Mouse (Mus musculus): ENCODE results near the gene Metrn. TPM values are rescaled to one million over a fixed set of nuclear protein-coding genes. Genes with fewer than 3 reads are reported as not detected.
A peak's percentile ranks its signal among the peaks of the same experiment; 100 is the strongest.

Gene Metrn
- polyA plus RNA-seq, 1 experiment from 2014 or later = 31.7 TPM

DNA sequence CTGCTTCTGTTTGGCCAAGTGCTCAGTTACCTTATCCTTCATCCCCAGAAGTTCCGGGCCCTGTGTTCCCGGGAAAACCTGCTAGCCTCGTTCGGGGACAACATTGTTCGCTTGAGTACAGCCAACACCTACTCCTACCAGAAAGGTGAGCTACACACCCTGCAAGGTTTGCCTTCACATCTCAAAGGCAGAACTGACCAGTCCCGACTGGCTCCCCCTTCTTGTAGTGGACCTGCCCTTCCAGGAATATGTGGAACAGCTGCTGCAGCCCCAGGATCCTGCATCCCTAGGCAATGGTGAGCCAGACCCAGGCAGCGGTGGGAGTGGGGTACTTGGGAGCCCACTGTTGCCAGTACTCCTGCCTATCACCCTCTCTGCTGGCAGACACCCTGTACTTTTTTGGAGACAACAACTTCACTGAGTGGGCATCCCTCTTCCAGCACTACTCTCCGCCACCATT lies 32.7 kb upstream of the Metrn start:
- ATAC-seq = no peak
- Histone ChIP-seq H3K27me3 (replicated peaks) (no peaks in the 10 kb centered on the region), H3K4me3 (peak overlapping the region; percentile 70), H3K36me3 (peaks cover 61% of the 10 kb centered on the region), H3K9me3 (replicated peaks) (no peaks in the 10 kb centered on the region), H3K4me1 (peaks cover 77% of the 10 kb centered on the region), H3K4me2 (peak overlapping the region; percentile 89), H3K9ac (peak overlapping the region; percentile 79), H3K27ac (peak overlapping the region; percentile 83)
- WGBS (ENCODE audit: insufficient replicate concordance) = 32% methylated on average over 8 of the region's 8 CpGs

DNA sequence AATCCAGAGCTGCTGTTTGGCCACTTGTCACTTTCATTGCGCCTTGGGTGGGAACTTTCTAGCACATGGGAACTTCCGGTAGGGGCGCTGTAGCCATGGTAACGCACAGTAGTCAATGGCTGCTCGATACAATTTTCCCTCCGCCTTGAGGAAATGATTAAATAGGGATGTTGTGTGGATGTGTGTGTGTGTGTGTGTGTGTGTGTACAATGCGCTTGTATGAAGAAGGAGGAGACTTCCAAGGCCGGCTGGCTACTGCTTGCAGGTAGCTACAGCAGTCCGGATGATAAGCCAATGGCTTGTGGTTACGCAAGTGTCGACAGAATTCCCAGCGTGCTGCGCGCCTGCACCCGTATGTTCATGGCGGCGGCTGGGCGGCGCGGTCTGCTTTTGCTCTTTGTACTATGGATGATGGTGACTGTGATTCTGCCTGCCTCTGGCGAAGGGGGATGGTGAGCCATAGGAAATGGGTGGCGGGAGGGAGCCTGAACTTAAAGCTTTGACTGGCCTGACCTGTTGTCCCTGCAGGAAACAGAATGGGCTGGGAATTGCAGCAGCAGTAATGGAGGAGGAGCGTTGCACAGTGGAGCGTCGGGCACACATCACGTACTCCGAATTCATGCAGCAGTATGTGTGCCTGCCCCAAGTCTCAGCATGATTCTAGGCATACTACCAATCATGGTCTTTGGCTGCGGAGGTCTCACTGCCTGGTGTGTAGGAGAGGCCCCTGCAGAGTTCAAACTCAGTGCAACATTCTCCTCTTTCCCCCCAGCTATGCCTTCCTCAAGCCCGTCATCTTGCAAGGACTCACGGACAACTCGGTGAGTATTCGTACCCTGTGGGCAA lies 32.0 kb upstream of the Metrn start, which contains the start of gene Jmjd8:
Jmjd8 (plus strand) TSS at position 156 of the 846 bp plus-strand sequence.
- H3K4me3 ChIP-seq = peak within 1 kb of the TSS; percentile 70
- H3K9ac ChIP-seq = peak within 1 kb of the TSS; percentile 79
- H3K4me2 ChIP-seq = peak within 1 kb of the TSS; percentile 89
- no peaks in the 10 kb centered on the region for H3K27me3 ChIP-seq (replicated peaks)
- peak within 1 kb of the TSS; percentile 83 for H3K27ac ChIP-seq
- peaks cover 77% of the 10 kb centered on the region for H3K4me1 ChIP-seq
- H3K9me3 ChIP-seq (replicated peaks) = no peaks in the 10 kb centered on the region
- H3K36me3 ChIP-seq = peaks cover 57% of the 10 kb centered on the region
- 2% methylated on average over 32 of the region's 32 CpGs for WGBS (ENCODE audit: insufficient replicate concordance)
- peak; percentile 31 for ATAC-seq

DNA sequence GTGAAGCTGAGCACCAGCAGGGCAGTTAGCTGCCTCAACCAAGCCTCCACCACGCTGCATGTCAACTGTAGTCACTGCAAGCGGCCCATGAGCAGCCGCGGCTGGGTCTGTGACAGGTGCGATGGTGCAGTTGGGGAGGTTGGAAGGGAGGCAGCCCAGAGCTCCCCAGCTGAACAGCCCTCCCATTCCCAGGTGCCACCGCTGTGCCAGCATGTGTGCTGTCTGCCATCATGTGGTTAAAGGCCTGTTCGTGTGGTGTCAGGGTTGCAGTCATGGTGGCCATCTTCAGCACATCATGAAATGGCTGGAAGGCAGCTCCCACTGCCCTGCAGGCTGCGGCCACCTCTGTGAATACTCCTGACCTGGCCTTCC lies 31.3 kb upstream of the Metrn start:
- peaks cover 73% of the 10 kb centered on the region for H3K4me1 ChIP-seq
- ATAC-seq = no peak

DNA sequence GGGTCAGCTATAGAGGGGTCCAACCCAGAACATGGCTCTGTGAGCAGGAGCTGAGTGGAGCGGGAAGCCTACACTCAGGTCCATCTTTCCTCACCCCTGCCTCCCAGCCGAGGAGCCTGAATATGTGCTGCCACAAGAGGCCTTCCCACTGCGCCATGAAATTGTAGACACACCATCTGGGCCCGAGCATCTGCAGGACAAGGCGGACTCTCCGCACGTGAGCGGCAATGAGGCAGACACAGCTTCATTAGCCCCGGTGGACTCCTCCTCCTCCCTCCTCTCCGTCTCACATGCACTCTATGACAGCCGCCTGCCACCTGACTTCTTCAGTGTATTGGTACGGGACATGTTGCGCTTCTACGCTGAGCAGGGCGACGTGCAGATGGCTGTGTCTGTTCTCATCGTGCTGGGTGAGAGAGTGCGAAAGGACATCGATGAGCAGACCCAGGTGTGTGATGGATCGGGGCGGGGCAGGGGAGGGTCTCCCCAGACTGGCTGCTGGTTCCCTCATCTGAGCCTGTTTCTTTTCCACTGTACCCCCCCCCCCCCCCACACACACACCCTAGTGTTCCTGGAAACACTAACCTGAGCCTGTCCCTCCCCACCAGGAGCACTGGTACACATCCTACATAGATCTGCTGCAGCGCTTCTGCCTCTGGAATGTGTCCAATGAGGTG lies 30.7 kb upstream of the Metrn start:
- 84% methylated on average over 22 of the region's 22 CpGs for WGBS (ENCODE audit: insufficient replicate concordance)
- no peak overlapping the region for H3K9ac ChIP-seq
- peak overlapping the region; percentile 83 for H3K27ac ChIP-seq
- H3K36me3 ChIP-seq = peaks cover 57% of the 10 kb centered on the region
- no peak overlapping the region for H3K4me3 ChIP-seq
- H3K9me3 ChIP-seq (replicated peaks) = no peaks in the 10 kb centered on the region
- H3K27me3 ChIP-seq (replicated peaks) = peaks cover under 1% of the 10 kb centered on the region; the same call in 1 of the 2 replicates
- peak overlapping the region; percentile 89 for H3K4me2 ChIP-seq
- ATAC-seq = no peak
- peaks cover 76% of the 10 kb centered on the region for H3K4me1 ChIP-seq

More for the DNA sequence above, 31.3 kb upstream of the Metrn start:
- no peaks in the 10 kb centered on the region for H3K9me3 ChIP-seq (replicated peaks)
- WGBS (ENCODE audit: insufficient replicate concordance) = 71% methylated on average over 8 of the region's 8 CpGs
- peaks cover 57% of the 10 kb centered on the region for H3K36me3 ChIP-seq
- H3K4me2 ChIP-seq = peak overlapping the region; percentile 89
- peak overlapping the region; percentile 70 for H3K4me3 ChIP-seq
- H3K9ac ChIP-seq = peak overlapping the region; percentile 79
- peak overlapping the region; percentile 83 for H3K27ac ChIP-seq
- H3K27me3 ChIP-seq (replicated peaks) = no peaks in the 10 kb centered on the region

DNA sequence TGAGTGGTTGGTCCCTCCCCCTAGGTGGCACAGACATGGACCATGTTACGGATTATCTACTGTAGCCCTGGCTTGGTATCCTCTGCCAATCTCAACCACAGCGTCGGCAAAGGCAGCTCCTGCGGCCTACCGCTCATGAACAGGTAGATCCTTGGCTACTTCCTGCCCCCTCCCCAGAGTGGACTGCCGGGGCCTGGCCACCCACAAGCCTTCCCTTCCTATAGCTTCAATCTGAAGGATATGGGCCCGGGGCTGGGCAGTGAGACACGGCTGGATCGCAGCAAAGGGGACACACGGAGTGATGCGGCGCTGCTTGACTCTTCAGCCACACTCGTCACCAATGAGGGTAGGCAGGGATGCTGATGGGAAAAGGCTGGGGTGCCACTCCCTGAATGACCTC lies 30.1 kb upstream of the Metrn start:
- no peak overlapping the region for H3K9ac ChIP-seq
- H3K4me1 ChIP-seq = peaks cover 74% of the 10 kb centered on the region
- H3K4me3 ChIP-seq = no peak overlapping the region
- H3K4me2 ChIP-seq = no peak overlapping the region
- no peaks in the 10 kb centered on the region for H3K9me3 ChIP-seq (replicated peaks)
- WGBS (ENCODE audit: insufficient replicate concordance) = 90% methylated on average over 13 of the region's 13 CpGs
- ATAC-seq = no peak
- peaks cover 7% of the 10 kb centered on the region; the same call in 1 of the 2 replicates for H3K27me3 ChIP-seq (replicated peaks)
- no peak overlapping the region for H3K27ac ChIP-seq
- peaks cover 57% of the 10 kb centered on the region for H3K36me3 ChIP-seq

DNA sequence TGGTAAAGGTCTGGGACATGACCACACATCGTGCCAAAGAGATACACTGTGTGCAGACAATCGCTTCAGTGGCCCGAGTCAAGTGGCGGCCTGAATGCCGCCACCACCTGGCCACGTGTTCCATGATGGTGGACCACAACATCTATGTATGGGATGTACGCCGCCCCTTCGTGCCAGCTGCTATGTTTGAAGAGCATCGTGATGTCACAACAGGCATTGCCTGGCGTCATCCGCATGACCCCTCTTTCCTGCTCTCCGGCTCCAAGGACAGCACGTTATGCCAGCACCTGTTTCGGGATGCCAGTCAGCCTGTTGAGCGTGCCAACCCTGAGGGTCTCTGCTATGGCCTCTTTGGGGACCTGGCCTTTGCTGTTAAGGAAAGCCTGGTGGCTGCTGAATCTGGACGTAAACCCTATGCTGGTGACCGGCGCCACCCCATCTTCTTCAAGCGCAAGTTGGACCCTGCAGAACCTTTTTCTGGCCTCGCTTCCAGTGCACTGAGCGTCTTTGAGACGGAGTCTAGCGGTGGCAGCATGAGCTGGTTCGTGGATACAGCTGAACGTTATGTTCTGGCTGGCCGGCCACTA lies 29.1 kb upstream of the Metrn start:
- Histone ChIP-seq H3K9me3 (replicated peaks) (no peaks in the 10 kb centered on the region), H3K9ac (no peak overlapping the region), H3K4me1 (peaks cover 65% of the 10 kb centered on the region), H3K27me3 (replicated peaks) (peaks cover 17% of the 10 kb centered on the region), H3K4me2 (no peak overlapping the region), H3K27ac (no peak overlapping the region), H3K4me3 (no peak overlapping the region), H3K36me3 (peaks cover 49% of the 10 kb centered on the region)
- 91% methylated on average over 27 of the region's 27 CpGs for WGBS (ENCODE audit: insufficient replicate concordance)
- ATAC-seq = no peak

DNA sequence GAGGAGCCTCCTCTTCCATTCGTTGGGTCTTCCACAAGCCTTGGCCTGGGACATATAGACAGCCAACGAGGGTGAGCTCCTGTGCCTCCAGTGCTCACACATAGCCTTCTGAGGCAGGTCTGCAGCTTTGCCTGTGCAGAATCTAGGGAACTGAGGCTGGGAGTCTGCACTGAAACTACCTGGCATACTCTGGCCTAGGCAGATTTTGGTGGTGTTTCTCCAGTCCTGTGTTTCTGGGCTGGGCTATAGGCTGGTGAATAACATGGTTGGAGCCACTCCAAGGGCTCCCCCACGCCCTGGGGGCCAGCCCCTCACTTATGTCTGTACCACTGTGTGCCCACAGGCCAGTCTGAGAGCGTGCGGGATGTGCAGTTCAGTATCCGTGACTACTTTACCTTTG lies 28.4 kb upstream of the Metrn start:
- Histone ChIP-seq H3K4me2 (peak overlapping the region; percentile 87), H3K9me3 (replicated peaks) (no peaks in the 10 kb centered on the region), H3K36me3 (peaks cover 41% of the 10 kb centered on the region), H3K4me1 (peaks cover 57% of the 10 kb centered on the region), H3K27ac (no peak overlapping the region), H3K27me3 (replicated peaks) (peaks cover 23% of the 10 kb centered on the region), H3K9ac (peak overlapping the region; percentile 76), H3K4me3 (peak overlapping the region; percentile 73)
- no peak for ATAC-seq
- WGBS (ENCODE audit: insufficient replicate concordance) = 83% methylated on average over 6 of the region's 6 CpGs

DNA sequence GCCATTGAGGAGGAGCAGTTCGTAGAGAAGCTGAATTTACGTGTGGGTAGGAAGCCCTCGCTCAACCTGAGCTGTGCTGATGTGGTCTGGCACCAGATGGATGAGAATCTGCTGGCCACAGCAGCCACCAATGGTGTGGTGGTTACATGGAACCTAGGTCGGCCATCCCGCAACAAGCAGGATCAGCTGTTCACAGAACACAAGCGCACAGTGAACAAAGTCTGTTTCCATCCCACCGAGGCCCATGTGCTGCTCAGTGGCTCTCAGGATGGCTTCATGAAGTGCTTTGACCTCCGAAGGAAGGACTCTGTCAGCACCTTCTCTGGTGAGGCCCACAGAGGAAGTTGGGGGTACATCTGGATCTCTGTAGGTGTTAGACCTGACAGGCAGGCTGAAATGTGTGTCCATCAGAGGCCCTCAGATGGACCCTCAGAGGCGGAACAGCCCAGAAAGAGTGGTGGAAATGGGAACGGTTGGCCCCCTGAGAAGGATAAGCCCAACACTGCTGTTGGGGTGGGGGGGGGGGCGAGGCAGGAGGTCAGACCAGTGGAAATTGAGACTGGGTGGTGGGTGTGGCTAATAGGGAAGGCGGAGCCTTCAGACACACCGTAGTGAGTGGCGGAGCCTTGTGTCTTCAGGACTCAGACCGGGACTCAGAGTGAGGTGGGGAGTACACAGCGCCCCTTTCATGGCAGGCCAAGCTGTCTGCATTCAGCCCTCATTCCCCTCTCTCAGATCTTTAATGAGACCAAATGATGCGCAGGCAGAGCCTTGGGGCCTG lies 27.6 kb upstream of the Metrn start:
- ATAC-seq = no peak; the same call in 1 of the 2 replicates
- H3K36me3 ChIP-seq = peaks cover 34% of the 10 kb centered on the region
- peaks cover 31% of the 10 kb centered on the region for H3K27me3 ChIP-seq (replicated peaks)
- H3K4me1 ChIP-seq = peaks cover 52% of the 10 kb centered on the region
- H3K4me3 ChIP-seq = peak overlapping the region; percentile 73
- peak overlapping the region; percentile 76 for H3K9ac ChIP-seq
- no peaks in the 10 kb centered on the region for H3K9me3 ChIP-seq (replicated peaks)
- 54% methylated on average over 16 of the region's 17 CpGs for WGBS (ENCODE audit: insufficient replicate concordance)
- peak overlapping the region; percentile 87 for H3K4me2 ChIP-seq
- H3K27ac ChIP-seq = peak overlapping the region; percentile 80

DNA sequence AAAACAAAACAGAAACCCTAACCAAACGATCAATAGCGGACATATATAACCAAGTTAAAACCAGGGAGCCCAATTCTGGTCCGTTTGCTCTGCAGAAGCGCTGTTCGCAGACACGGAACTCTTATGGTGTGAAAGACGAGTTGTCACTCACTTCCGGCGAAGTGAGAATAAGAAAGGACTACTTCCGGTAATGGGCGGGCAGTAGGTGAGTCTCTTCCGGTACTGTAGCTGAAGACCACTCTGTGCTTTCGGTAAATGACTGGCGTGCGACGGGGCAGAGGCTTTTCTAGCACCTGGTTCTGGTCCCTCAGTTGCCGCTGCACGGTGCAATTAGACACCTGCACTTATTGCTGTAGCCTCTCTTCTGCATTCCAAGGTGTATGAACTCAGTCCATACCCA lies 26.5 kb upstream of the Metrn start, which contains the start of gene Wdr24:
Wdr24 (plus strand) TSS at position 176 of the 400 bp plus-strand sequence.
- peak within 1 kb of the TSS; percentile 87 for H3K4me2 ChIP-seq
- peak within 1 kb of the TSS; percentile 80 for H3K27ac ChIP-seq
- H3K36me3 ChIP-seq = peaks cover 33% of the 10 kb centered on the region
- peak; percentile 73; the same call in 1 of the 2 replicates for ATAC-seq
- peak within 1 kb of the TSS; percentile 73 for H3K4me3 ChIP-seq
- H3K9ac ChIP-seq = peak within 1 kb of the TSS; percentile 76
- WGBS (ENCODE audit: insufficient replicate concordance) = 1% methylated on average over 18 of the region's 18 CpGs
- H3K9me3 ChIP-seq (replicated peaks) = no peaks in the 10 kb centered on the region
- peaks cover 42% of the 10 kb centered on the region for H3K27me3 ChIP-seq (replicated peaks)
- H3K4me1 ChIP-seq = peaks cover 49% of the 10 kb centered on the region

DNA sequence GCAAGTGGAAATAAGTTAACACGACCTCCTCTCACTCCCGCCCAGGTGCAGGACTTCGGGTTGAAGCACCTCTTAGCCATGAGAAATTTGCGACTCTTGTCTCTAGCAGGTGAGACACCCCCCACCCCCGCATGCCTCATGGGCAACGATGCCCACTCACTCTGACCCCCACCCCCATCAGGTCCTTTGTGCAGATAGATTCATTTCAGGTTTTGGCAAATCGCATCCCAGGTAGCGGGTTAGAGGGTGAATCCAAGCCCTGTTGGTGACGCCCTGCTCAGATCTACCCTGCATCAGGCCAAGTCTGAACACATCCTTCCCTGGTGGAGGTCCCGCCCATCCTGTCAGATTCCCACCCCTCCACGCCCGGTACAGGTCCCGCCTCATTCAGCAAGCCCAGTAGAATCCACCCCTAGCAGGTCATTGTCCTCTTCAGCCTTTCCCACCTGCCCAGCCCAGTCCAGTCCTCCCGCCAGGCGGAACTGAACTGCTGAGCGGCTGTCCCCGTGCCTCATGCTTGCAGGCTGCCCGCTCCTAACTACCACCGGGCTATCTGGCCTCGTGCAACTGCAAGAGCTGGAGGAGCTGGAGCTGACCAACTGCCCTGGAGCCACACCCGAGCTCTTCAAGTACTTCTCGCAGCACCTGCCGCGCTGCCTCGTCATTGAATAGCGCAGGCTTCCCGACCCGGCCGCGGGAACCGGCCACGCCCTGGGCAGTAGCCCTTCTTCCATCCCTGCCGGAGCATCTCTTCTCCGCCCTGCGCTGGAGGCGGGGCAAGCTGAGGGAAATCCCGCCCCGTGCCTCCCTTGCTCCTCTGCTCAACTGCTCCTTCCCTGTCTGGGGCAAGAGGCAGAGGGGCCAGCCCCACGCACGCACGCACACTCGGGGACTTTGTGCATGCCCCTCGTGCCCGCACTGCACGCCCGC lies 22.2 kb upstream of the Metrn start:
- peak overlapping the region; percentile 22 for H3K4me3 ChIP-seq
- H3K9me3 ChIP-seq (replicated peaks) = no peaks in the 10 kb centered on the region
- peak; percentile 45 for ATAC-seq
- 4% methylated on average over 46 of the region's 46 CpGs for WGBS (ENCODE audit: insufficient replicate concordance)
- H3K4me1 ChIP-seq = peaks cover 17% of the 10 kb centered on the region
- no peak overlapping the region for H3K27ac ChIP-seq
- H3K4me2 ChIP-seq = peak overlapping the region; percentile 44
- H3K27me3 ChIP-seq (replicated peaks) = peaks cover 84% of the 10 kb centered on the region
- no peak overlapping the region for H3K9ac ChIP-seq
- no peaks in the 10 kb centered on the region for H3K36me3 ChIP-seq

All from liver, embryonic 12.5 days (tissue).